10 mouse cellular contexts compared by ENCODE assay signal in the genomic region with DNA sequence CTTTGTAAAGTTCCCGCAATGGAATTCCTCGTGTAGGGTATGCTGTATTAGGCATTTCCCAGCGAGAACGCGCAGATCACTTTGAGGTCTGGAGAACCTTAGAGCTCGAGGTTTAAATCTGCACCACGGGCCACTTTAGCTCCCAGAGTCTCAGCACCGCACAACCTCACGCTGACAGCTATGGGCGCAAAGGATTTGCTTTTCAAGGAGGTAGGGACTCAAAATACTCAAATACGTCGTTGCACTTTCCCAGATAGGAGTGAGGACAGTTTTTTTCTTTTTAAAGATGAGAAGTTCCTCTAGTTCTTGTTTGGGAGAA. TPM values are rescaled to one million over a fixed set of nuclear protein-coding genes. Genes with fewer than 3 reads are reported as not detected.
DNase-seq lines count a peak whose midpoint lies in the region; ATAC-seq lines count a peak whose summit lies in the region.
"Had no signal": no experiment of that assay in that cellular context is flagged by ENCODE, and none has a peak within 500 bp of the region (broad histone marks: within the 10 kb centered on the region; RNA-seq: fewer than 3 reads in every experiment).

No protein-coding gene starts in this region.

- ATAC-seq in heart, embryonic 14.5 days (ENCODE audit: insufficient number of reproducible peaks, insufficient read depth, low FRiP score, low read depth): no peak
- no peak for ATAC-seq in hindbrain, embryonic 13.5 days (ENCODE audit: low FRiP score)
- peak; percentile 1; the same call in 1 of the 2 replicates for ATAC-seq in midbrain, embryonic 13.5 days

- 1% methylated on average over 12 of the region's 12 CpGs for WGBS in heart, embryonic 14.5 days
- 1% methylated on average over 12 of the region's 12 CpGs for WGBS in embryonic facial prominence, embryonic 10.5 days
- WGBS in hindbrain, embryonic 13.5 days: under 1% methylated on average over 12 of the region's 12 CpGs
- WGBS in midbrain, embryonic 13.5 days: under 1% methylated on average over 12 of the region's 12 CpGs

- H3K9ac ChIP-seq in heart, embryonic 14.5 days (ENCODE audit: low read length): no peak overlapping the region
- H3K9ac ChIP-seq in hindbrain, embryonic 13.5 days: peak overlapping the region; percentile 82
- H3K9ac ChIP-seq in midbrain, embryonic 13.5 days (replicated peaks): peak overlapping the region; percentile 74

- H3K27me3 ChIP-seq in heart, embryonic 14.5 days (ENCODE audit: control insufficient read depth, insufficient read depth, low read length): peaks cover 41% of the 10 kb centered on the region
- peaks cover 43% of the 10 kb centered on the region for H3K27me3 ChIP-seq in embryonic facial prominence, embryonic 10.5 days (replicated peaks; ENCODE audit: low read depth, poor library complexity, severe bottlenecking)
- H3K27me3 ChIP-seq in hindbrain, embryonic 13.5 days: peaks cover 35% of the 10 kb centered on the region
- peaks cover 39% of the 10 kb centered on the region for H3K27me3 ChIP-seq in midbrain, embryonic 13.5 days

- H3K9me3 ChIP-seq in heart, embryonic 14.5 days (ENCODE audit: control insufficient read depth, low read length): no peaks in the 10 kb centered on the region
- H3K9me3 ChIP-seq in embryonic facial prominence, embryonic 10.5 days: no peaks in the 10 kb centered on the region
- H3K9me3 ChIP-seq in hindbrain, embryonic 13.5 days: no peaks in the 10 kb centered on the region
- no peaks in the 10 kb centered on the region for H3K9me3 ChIP-seq in midbrain, embryonic 13.5 days

- intact Hi-C loops in heart, postnatal 10 days (cut with DNase I): loop anchor here (5.0 to 10.0 kb wide), 4 partner anchors 123 to 1310 kb away; no protein-coding TSS in a partner anchor

- H3K4me2 ChIP-seq in heart, embryonic 14.5 days (ENCODE audit: low read length): peak overlapping the region; percentile 97
- H3K4me2 ChIP-seq in hindbrain, embryonic 13.5 days: peak overlapping the region; percentile 86
- peak overlapping the region; percentile 85 for H3K4me2 ChIP-seq in midbrain, embryonic 13.5 days (replicated peaks)

- no peak overlapping the region for H3K27ac ChIP-seq in heart, embryonic 14.5 days (replicated peaks in 1 of 2; ENCODE audit: control insufficient read depth in 1 of 2, insufficient read depth in 1 of 2, low read depth in 2 of 2, low read length in 2 of 2)
- no peak overlapping the region for H3K27ac ChIP-seq in embryonic facial prominence, embryonic 10.5 days (replicated peaks)
- peak overlapping the region; percentile 89 for H3K27ac ChIP-seq in hindbrain, embryonic 13.5 days
- H3K27ac ChIP-seq in midbrain, embryonic 13.5 days: no peak overlapping the region

- no peak for DNase-seq in heart, postnatal 10 days
- DNase-seq in embryonic facial prominence, embryonic 10.5 days (ENCODE audit: low spot score): no peak
- DNase-seq in T-cell, adult 2 months (ENCODE audit: low spot score): no peak
- no peak for DNase-seq in urinary bladder, postnatal 4 days (ENCODE audit: low spot score in 2 of 2)
- DNase-seq in retina, postnatal 1 day: no peak

- peak overlapping the region; percentile 65 to 68 for H3K4me3 ChIP-seq in heart, embryonic 14.5 days (ENCODE audit: control insufficient read depth in 1 of 2, insufficient read depth in 1 of 2, low read depth in 1 of 2, low read length in 2 of 2)
- H3K4me3 ChIP-seq in embryonic facial prominence, embryonic 10.5 days: peak overlapping the region; percentile 78
- peak overlapping the region; percentile 68 for H3K4me3 ChIP-seq in hindbrain, embryonic 13.5 days
- H3K4me3 ChIP-seq in midbrain, embryonic 13.5 days (replicated peaks): peak overlapping the region; percentile 63

- peaks cover 5 to 23% of the 10 kb centered on the region in 2 experiments; a peak in 3 of 4 replicates for H3K4me1 ChIP-seq in heart, embryonic 14.5 days (ENCODE audit: control insufficient read depth in 2 of 2, insufficient read depth in 2 of 2, low read length in 2 of 2)
- H3K4me1 ChIP-seq in embryonic facial prominence, embryonic 10.5 days: peaks cover 51% of the 10 kb centered on the region
- peaks cover 33% of the 10 kb centered on the region for H3K4me1 ChIP-seq in hindbrain, embryonic 13.5 days (replicated peaks)
- peaks cover 28% of the 10 kb centered on the region for H3K4me1 ChIP-seq in midbrain, embryonic 13.5 days (replicated peaks)

- no peaks in the 10 kb centered on the region for H3K36me3 ChIP-seq in heart, embryonic 14.5 days (ENCODE audit: control insufficient read depth, insufficient read depth, low read length)
- H3K36me3 ChIP-seq in embryonic facial prominence, embryonic 10.5 days (replicated peaks): peaks cover 5% of the 10 kb centered on the region
- H3K36me3 ChIP-seq in hindbrain, embryonic 13.5 days: no peaks in the 10 kb centered on the region
- H3K36me3 ChIP-seq in midbrain, embryonic 13.5 days: no peaks in the 10 kb centered on the region

RNA-seq across cellular contexts. Expression of gene Igfbp3, which starts 0.6 kb away (rescaled TPM):
- polyA plus RNA-seq in heart, embryonic 14.5 days (2014; fragmentation: Nextera tagmentation; extraction: Ambion mirVana): 42.1 and 54.0 TPM in 2 replicates
- 10 to 100 TPM; 23.2 to 24.7 TPM for total RNA-seq in heart, postnatal 10 days (2021)
- 30.2 and 32.3 TPM in 2 replicates for polyA plus RNA-seq in embryonic facial prominence, embryonic 10.5 days (2016; fragmentation: Nextera tagmentation; extraction: Ambion mirVana)
- 13.8 and 14.1 TPM in 2 replicates for polyA plus RNA-seq in hindbrain, embryonic 13.5 days (2015; fragmentation: Nextera tagmentation; extraction: Ambion mirVana)
- 5.6 and 7.1 TPM in 2 replicates for polyA plus RNA-seq in midbrain, embryonic 13.5 days (2015; fragmentation: Nextera tagmentation; extraction: Ambion mirVana)

RNA-seq across cellular contexts. Expression of gene Igfbp1, which starts 16.7 kb away (rescaled TPM):
- not detected in 2 replicates for polyA plus RNA-seq in heart, embryonic 14.5 days (2014; fragmentation: Nextera tagmentation; extraction: Ambion mirVana)
- not detected for total RNA-seq in heart, postnatal 10 days (2021)
- 0.12 TPM in 1 of 2 replicates, not detected in the other for polyA plus RNA-seq in embryonic facial prominence, embryonic 10.5 days (2016; fragmentation: Nextera tagmentation; extraction: Ambion mirVana)
- 0.10 TPM in 1 of 2 replicates, not detected in the other for polyA plus RNA-seq in hindbrain, embryonic 13.5 days (2015; fragmentation: Nextera tagmentation; extraction: Ambion mirVana)
- 0.09 and 0.17 TPM in 2 replicates for polyA plus RNA-seq in midbrain, embryonic 13.5 days (2015; fragmentation: Nextera tagmentation; extraction: Ambion mirVana)

RNA-seq across cellular contexts. Expression of gene Gm11985, which starts 25.9 kb away (rescaled TPM):
- polyA plus RNA-seq in heart, embryonic 14.5 days (2014; fragmentation: Nextera tagmentation; extraction: Ambion mirVana): not detected in 2 replicates
- total RNA-seq in heart, postnatal 10 days (2021): not detected
- polyA plus RNA-seq in embryonic facial prominence, embryonic 10.5 days (2016; fragmentation: Nextera tagmentation; extraction: Ambion mirVana): 0.15 TPM in 1 of 2 replicates, not detected in the other
- not detected in 2 replicates for polyA plus RNA-seq in hindbrain, embryonic 13.5 days (2015; fragmentation: Nextera tagmentation; extraction: Ambion mirVana)
- not detected in 2 replicates for polyA plus RNA-seq in midbrain, embryonic 13.5 days (2015; fragmentation: Nextera tagmentation; extraction: Ambion mirVana)
- polyA plus RNA-seq: gonadal fat pad, adult 2 months; liver, embryonic 16.5 days had no signal
